Mouse (Mus musculus) cerebellum, postnatal 4 days (tissue): ENCODE data around the gene Gfra1.

ENCODE experiments used
- DNase-seq, 2 experiments: peaks; one replicate each; pipeline ENCODE4 v3.0.0; 2022; ENCODE audit warnings: low spot score in 2 of 2, mixed read lengths in 1 of 2

Gene Gfra1

DNA sequence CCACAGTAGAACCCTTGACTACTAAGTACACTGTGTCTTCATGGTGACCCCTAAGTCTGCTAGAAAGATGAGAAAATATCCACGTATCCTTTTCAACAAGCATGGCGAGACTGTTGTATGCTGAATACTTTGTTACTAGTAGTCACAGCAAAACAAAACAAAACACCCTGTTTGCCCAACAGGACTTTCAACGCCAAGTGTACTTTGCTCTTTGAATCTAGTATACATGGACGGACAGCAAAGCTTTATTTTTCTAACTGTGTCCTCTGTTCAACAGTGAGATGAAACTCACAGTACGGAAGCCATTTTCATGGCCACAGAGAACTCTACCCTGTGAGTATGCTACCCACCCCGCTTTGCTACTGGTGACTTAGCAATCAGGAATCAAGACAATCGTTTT is 62.6 kb downstream of the Gfra1 start:
- DNase-seq = no peak

DNA sequence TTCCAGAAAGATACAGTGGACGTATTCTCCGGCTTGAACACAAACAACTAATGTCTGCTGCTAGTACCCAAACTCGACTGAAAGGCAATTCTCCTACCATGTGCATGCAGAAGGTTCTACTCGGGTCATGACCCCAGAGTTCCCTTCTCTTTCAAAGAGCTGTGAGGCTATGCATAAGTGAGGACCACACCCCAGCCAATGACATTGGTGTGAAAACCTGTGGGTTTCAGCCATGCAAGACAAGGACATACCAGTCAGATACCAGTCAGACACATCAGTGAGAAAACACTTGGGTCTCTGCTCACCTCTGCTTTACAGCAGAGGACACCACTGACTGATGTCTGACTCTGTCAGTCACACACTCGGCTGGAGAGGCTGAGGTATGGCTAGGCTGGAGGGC is 63.9 kb downstream of the Gfra1 start:
- no peak for DNase-seq

DNA sequence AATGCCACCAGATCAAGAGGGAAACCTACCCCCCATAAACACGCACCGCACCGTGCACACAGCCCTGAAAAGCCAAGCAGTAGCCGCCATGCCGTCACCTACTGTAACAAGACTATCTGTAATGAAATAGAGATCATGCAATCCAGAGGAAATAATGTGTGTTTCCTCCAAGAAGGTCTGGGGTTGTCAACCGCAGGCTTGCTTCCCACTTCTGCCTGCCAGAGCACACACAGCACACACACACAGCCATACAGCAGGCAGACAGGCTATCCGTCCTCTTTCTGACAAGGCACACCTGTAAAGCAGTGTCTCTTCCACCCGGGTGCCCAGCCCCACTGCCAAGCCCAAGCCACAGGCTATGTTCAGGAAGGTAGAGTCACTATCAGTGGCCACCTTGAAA is 66.2 kb downstream of the Gfra1 start:
- DNase-seq = no peak

- no peak for DNase-seq
These were observed 66.8 kb downstream of the Gfra1 start for GRCm38 (mm10) chr19:58388851-58389447.

GRCm38 (mm10) chr19:58383273-58383672 is 72.4 kb downstream of the Gfra1 start:
- DNase-seq = no peak

GRCm38 (mm10) chr19:58382535-58382934 is 73.2 kb downstream of the Gfra1 start:
- no peak for DNase-seq

GRCm38 (mm10) chr19:58377969-58378368 is 77.7 kb downstream of the Gfra1 start:
- no peak for DNase-seq

- DNase-seq = no peak
These were observed 79.0 kb downstream of the Gfra1 start for GRCm38 (mm10) chr19:58376675-58377102.

DNA sequence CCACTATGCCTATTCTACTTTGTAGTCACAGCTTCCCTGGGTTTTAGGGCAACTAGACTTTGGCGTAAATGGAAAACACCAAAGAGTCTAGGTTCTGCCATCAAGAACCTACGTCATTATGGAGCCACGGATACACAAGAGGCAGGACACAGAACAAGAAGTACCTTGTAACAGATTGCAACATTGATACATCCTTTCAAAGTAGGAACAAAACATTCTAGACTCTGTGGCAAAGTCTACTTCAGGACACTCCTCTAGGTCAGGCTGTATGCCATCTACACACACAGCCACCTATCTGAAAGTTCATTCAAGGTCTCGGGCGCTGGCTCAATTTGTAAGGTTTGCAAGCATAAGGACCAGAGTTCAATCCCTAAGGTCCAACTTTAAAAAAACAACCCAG is 81.1 kb downstream of the Gfra1 start:
- DNase-seq = no peak

GRCm38 (mm10) chr19:58374155-58374554 is 81.6 kb downstream of the Gfra1 start:
- no peak for DNase-seq

- no peak for DNase-seq
These were observed 87.2 kb downstream of the Gfra1 start for GRCm38 (mm10) chr19:58368513-58368912.

GRCm38 (mm10) chr19:58364688-58365087 is 91.0 kb downstream of the Gfra1 start:
- DNase-seq = no peak

DNA sequence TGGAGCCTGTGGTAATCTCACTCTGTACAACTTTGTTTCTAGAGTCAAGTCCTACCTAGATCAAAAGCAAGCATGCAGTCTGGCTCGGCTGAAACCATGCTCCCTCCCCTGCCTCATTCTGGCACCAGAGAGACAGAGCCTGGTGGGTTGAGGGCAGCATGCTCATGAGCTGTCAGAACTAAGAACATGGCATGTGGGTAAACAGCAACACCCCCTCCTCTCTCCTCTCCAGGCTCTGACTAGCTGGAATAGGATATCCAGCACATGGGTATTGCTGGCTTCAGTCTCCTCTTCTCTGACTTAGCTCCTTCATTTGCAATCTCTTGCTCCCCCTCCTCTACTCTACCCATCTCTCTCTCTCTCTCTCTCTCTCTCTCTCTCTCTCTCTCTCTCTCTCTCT is 94.7 kb downstream of the Gfra1 start:
- no peak for DNase-seq

GRCm38 (mm10) chr19:58358063-58358462 is 97.6 kb downstream of the Gfra1 start:
- DNase-seq = no peak

- no peak for DNase-seq
These were observed 101.8 kb downstream of the Gfra1 start for GRCm38 (mm10) chr19:58353953-58354352.

DNA sequence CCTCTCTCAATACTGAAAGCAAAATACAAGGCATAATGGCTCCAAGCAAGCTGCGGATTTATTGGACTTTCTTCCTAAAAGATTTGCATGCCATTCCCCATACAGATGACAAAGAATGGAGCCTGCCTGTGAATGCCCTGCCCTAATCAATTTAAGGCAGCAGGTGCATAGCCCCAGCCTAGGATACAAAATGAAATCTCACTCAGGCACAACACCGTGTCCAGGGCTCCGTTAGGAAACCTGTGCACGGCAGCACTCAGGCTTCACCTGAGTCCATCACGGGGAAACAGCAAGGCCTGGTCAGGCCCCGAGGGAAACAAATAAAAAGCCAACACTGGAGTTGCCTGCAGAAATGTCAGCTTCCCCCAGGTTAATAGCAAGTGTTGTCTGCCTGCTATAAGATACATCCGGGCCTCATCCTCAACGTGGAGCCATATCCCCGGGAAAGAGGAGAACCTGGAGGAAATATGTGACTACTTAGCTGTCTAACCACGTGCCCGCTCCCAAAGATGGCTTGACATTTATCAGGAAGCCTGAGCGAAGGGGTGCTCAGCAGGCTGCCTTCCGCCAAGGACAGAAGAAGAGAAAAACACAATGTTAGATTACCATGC is 102.3 kb downstream of the Gfra1 start:
- no peak for DNase-seq

DNA sequence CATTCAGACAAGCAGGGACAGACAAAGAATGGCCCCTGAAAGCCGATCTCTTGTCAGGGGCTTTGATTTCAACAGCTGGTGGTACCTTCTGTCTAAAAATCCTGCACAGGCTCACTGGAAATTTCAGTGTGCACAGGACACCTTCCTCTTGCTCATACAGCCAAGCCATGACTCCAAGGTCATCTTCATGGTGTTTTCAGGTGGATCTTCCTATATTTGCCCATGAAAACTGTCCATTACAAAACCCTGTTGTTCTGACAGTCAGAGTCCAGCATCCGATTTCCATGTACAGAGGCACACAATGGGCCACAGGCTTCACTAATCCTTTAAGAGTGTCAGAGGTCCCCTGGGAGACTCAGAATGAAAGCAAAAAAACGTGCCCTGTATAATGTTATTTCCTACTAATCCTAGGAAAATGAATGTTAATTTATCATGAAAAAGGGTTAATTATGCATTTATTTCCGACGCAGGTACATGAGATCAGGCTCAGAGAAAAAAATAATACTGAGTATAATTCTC is 105.8 kb downstream of the Gfra1 start:
- DNase-seq = no peak

DNA sequence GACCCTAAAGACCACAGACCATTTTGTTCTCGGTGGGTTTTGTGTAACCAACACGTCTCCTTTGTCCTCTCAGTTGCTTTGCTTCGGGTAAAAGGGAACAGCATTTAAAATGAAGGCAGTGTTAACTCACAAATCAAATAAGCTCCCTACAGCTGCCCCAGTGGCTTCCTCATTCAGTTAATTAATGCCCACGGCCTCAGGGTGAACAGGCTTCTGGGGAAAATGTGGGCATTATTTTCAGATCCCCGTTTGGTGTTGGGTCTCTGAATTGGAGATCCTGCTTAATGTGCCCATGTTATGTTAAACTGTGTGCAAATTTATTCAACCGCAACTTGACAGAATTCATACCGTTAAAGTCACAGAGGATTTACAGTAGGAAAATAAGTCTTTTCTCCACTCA is 110.6 kb downstream of the Gfra1 start:
- DNase-seq = no peak

- no peak for DNase-seq
These were observed 114.4 kb downstream of the Gfra1 start for GRCm38 (mm10) chr19:58341351-58341750.

DNA sequence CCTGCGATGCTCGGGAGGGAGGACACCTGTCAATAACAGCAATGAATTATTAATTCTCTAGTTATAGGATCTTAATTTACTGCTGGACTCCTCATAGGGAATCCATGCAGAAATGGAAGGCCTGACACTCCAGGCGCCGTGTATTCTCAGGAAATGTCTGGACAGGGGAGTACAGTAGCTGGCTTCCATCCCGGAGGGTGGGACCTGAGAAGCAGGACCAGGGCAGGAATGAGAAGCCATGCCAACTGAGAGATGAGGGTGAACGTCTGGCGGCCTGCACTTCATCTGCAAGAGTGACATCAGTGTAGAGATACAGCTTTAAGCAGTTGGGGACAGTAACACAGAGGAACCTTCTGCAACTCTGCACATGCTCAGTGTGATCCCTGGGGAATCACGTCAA is 115.5 kb downstream of the Gfra1 start:
- no peak for DNase-seq

- no peak for DNase-seq
These were observed 118.9 kb downstream of the Gfra1 start for GRCm38 (mm10) chr19:58336802-58337201.

- no peak for DNase-seq
These were observed 119.9 kb downstream of the Gfra1 start for GRCm38 (mm10) chr19:58335585-58336530.

- DNase-seq = no peak
These were observed 126.4 kb downstream of the Gfra1 start for GRCm38 (mm10) chr19:58329305-58329704.
